Mouse (Mus musculus) CH12.LX (cell line): ENCODE results near the gene 2310061I04Rik.

Experiments used
- CHD1 ChIP-seq: IDR thresholded peaks from 2 replicates; pipeline ENCODE4 v1.6.1; 2012; ENCODE audit warnings: low read depth, low read length, improper control_type of control experiment, inconsistent platforms
- CTCF ChIP-seq, 2 experiments: IDR thresholded peaks in 1 of 2; conservative IDR thresholded peaks in 1 of 2; 2 replicates each; pipeline ENCODE4 v1.5.1; 2011 to 2012; ENCODE audit warnings: low read depth in 2 of 2, low read length in 2 of 2, improper control_type of control experiment in 1 of 2, inconsistent platforms in 1 of 2, mild to moderate bottlenecking in 1 of 2, moderate library complexity in 1 of 2
- E2F4 ChIP-seq: IDR thresholded peaks from 2 replicates; pipeline ENCODE4 v1.6.1; 2011; ENCODE audit warnings: low read depth, low read length, improper control_type of control experiment; ENCODE audit not compliant: insufficient replicate concordance
- EP300 ChIP-seq: IDR thresholded peaks from 2 replicates; pipeline ENCODE4 v1.6.1; 2011; ENCODE audit warnings: low read length, improper control_type of control experiment
- ETS1 ChIP-seq: conservative IDR thresholded peaks from 2 replicates; pipeline ENCODE4 v1.6.1; 2012; ENCODE audit warnings: low read depth, mild to moderate bottlenecking, inconsistent platforms, low read length, improper control_type of control experiment, moderate library complexity
- IRF4 ChIP-seq: IDR thresholded peaks from 2 replicates; pipeline ENCODE4 v1.6.1; 2014; ENCODE audit warnings: low read depth, mild to moderate bottlenecking, inconsistent platforms, low read length, improper control_type of control experiment
- JUND ChIP-seq: conservative IDR thresholded peaks from 2 replicates; pipeline ENCODE4 v1.6.1; 2011; ENCODE audit warnings: low read depth, low read length, improper control_type of control experiment
- MEF2A ChIP-seq: IDR thresholded peaks from 2 replicates; pipeline ENCODE4 v1.6.1; 2014; ENCODE audit warnings: low read depth, mild to moderate bottlenecking, inconsistent platforms, low read length, improper control_type of control experiment, borderline replicate concordance
- NELFE ChIP-seq: IDR thresholded peaks from 2 replicates; pipeline ENCODE4 v1.6.1; 2011; ENCODE audit warnings: low read depth, low read length, improper control_type of control experiment
- POLR2A ChIP-seq: IDR thresholded peaks from 2 replicates; pipeline ENCODE4 v1.6.1; 2011; ENCODE audit warnings: low read depth, mild to moderate bottlenecking, improper control_type of control experiment, low read length
- RAD21 ChIP-seq: IDR thresholded peaks from 2 replicates; pipeline ENCODE4 v1.6.1; 2011; ENCODE audit warnings: low read depth, mild to moderate bottlenecking, low read length, improper control_type of control experiment, moderate library complexity
- SIN3A ChIP-seq: IDR thresholded peaks from 2 replicates; pipeline ENCODE4 v1.6.1; 2012; ENCODE audit warnings: low read length, improper control_type of control experiment, inconsistent platforms
- TCF12 ChIP-seq: IDR thresholded peaks from 2 replicates; pipeline ENCODE4 v1.6.1; 2014; ENCODE audit warnings: low read depth, mild to moderate bottlenecking, inconsistent platforms, low read length, improper control_type of control experiment
- ZC3H11A ChIP-seq: IDR thresholded peaks from 2 replicates; pipeline ENCODE4 v1.6.1; 2012; ENCODE audit warnings: low read depth, mild to moderate bottlenecking, inconsistent platforms, low read length, improper control_type of control experiment

- TF ChIP-seq EP300 (no peak), E2F4 (no peak), ETS1 (no peak), ZC3H11A (no peak), CTCF (conservative IDR thresholded peaks at IDR 0.05 in 1 of 2, IDR thresholded peaks at IDR 0.05 in 1 of 2; ENCODE audit: low read depth in 2 of 2, low read length in 2 of 2) (no peak), IRF4 (no peak), MEF2A (no peak), RAD21 (no peak), JUND (no peak), NELFE (no peak), TCF12 (no peak), CHD1 (no peak), SIN3A (no peak), POLR2A (no peak)
Observed at GRCm38 (mm10) chr17:35887725-35888124, 9.5 kb downstream of the 2310061I04Rik start.
